Mouse (Mus musculus) cortical plate, adult 2 months (tissue): ENCODE measurements around the gene Odf3l1. TPM values are rescaled to one million over a fixed set of nuclear protein-coding genes. Genes with fewer than 3 reads are reported as not detected.

ENCODE experiments used
- H3K27ac ChIP-seq: fragments of 200-500 bp; 2 replicates; pipeline ENCODE4 v1.5.1; 2012; ENCODE audit warnings: low read length, control low read depth, inconsistent platforms; ENCODE audit not compliant: insufficient read depth
- H3K4me1 ChIP-seq: fragments of 200-500 bp; 2 replicates; pipeline ENCODE4 v1.6.1; 2011; ENCODE audit warnings: low read length; ENCODE audit not compliant: control insufficient read depth, insufficient read depth
- H3K4me3 ChIP-seq: fragments of 200-500 bp; 2 replicates; pipeline ENCODE4 v1.5.1; 2011; ENCODE audit warnings: mild to moderate bottlenecking, low read length, control low read depth; ENCODE audit not compliant: insufficient read depth
- CTCF ChIP-seq: fragments of 200-500 bp; IDR thresholded peaks from 2 replicates; pipeline ENCODE4 v1.5.1; 2011; ENCODE audit warnings: mild to moderate bottlenecking, control low read depth, low read length; ENCODE audit not compliant: insufficient read depth; ENCODE audit errors: extremely low read depth
- POLR2A ChIP-seq: fragments of 200-500 bp; IDR thresholded peaks from 2 replicates; pipeline ENCODE4 v1.6.1; 2011; ENCODE audit warnings: mild to moderate bottlenecking, low read length, control low read depth; ENCODE audit not compliant: insufficient read depth; ENCODE audit errors: extremely low read depth
- polyA plus RNA-seq: library from polyadenylated mRNA; depleted of rRNA; stranded (reverse); fragments of >200 nt; gene quantifications from 2 replicates; pipeline ENCODE4 v1.2.3, GENCODE M21; 2012

Odf3l1 gene
- polyA plus RNA-seq, 1 experiment = 0.38 TPM

- TF ChIP-seq POLR2A = no peak
- no peak for TF ChIP-seq CTCF
- no peaks in the 10 kb centered on the region for H3K4me1 ChIP-seq
- H3K4me3 ChIP-seq = no peak overlapping the region
- no peak overlapping the region for H3K27ac ChIP-seq
These were observed 7.0 kb downstream of the Odf3l1 start for GRCm38 (mm10) chr9:56857463-56857862.

GRCm38 (mm10) chr9:56851778-56852177 lies 12.7 kb downstream of the Odf3l1 start:
- Histone ChIP-seq H3K4me1 (no peaks in the 10 kb centered on the region), H3K4me3 (no peak overlapping the region), H3K27ac (no peak overlapping the region)
- TF ChIP-seq POLR2A (no peak), CTCF (no peak)

GRCm38 (mm10) chr9:56850905-56851252 lies 13.6 kb downstream of the Odf3l1 start:
- Histone ChIP-seq H3K27ac (no peak overlapping the region), H3K4me3 (no peak overlapping the region), H3K4me1 (no peaks in the 10 kb centered on the region)
- TF ChIP-seq CTCF = no peak
- no peak for TF ChIP-seq POLR2A

- TF ChIP-seq POLR2A (no peak), CTCF (no peak)
- Histone ChIP-seq H3K27ac (no peak overlapping the region), H3K4me1 (no peaks in the 10 kb centered on the region), H3K4me3 (no peak overlapping the region)
These were observed 14.2 kb downstream of the Odf3l1 start for GRCm38 (mm10) chr9:56850128-56850904.

GRCm38 (mm10) chr9:56847523-56847922 lies 17.0 kb downstream of the Odf3l1 start:
- peaks cover 2% of the 10 kb centered on the region; the same call in 1 of the 2 replicates for H3K4me1 ChIP-seq
- H3K4me3 ChIP-seq = no peak overlapping the region
- H3K27ac ChIP-seq = no peak overlapping the region
- TF ChIP-seq POLR2A (no peak), CTCF (peak; percentile 90)

- no peak for TF ChIP-seq POLR2A
- no peak overlapping the region for H3K4me3 ChIP-seq
- no peak overlapping the region for H3K27ac ChIP-seq
- H3K4me1 ChIP-seq = peaks cover 2% of the 10 kb centered on the region; the same call in 1 of the 2 replicates
These were observed 19.8 kb downstream of the Odf3l1 start for GRCm38 (mm10) chr9:56844644-56845043.

GRCm38 (mm10) chr9:56843679-56844188 lies 20.7 kb downstream of the Odf3l1 start:
- Histone ChIP-seq H3K4me1 (peaks cover 2% of the 10 kb centered on the region; the same call in 1 of the 2 replicates), H3K27ac (no peak overlapping the region), H3K4me3 (no peak overlapping the region)
- TF ChIP-seq POLR2A (no peak), CTCF (peak; percentile 88)

GRCm38 (mm10) chr9:56842303-56842719 lies 22.2 kb downstream of the Odf3l1 start:
- TF ChIP-seq POLR2A (no peak), CTCF (no peak)
- Histone ChIP-seq H3K4me3 (no peak overlapping the region), H3K27ac (no peak overlapping the region), H3K4me1 (peaks cover 2% of the 10 kb centered on the region; the same call in 1 of the 2 replicates)

- peaks cover 2% of the 10 kb centered on the region; the same call in 1 of the 2 replicates for H3K4me1 ChIP-seq
- H3K4me3 ChIP-seq = no peak overlapping the region
- H3K27ac ChIP-seq = no peak overlapping the region
- TF ChIP-seq CTCF (no peak), POLR2A (no peak)
These were observed 22.6 kb downstream of the Odf3l1 start for GRCm38 (mm10) chr9:56841864-56842263.

GRCm38 (mm10) chr9:56840721-56841120 lies 23.8 kb downstream of the Odf3l1 start:
- Histone ChIP-seq H3K27ac (no peak overlapping the region), H3K4me3 (no peak overlapping the region), H3K4me1 (peaks cover 2% of the 10 kb centered on the region; the same call in 1 of the 2 replicates)
- no peak for TF ChIP-seq POLR2A
- no peak for TF ChIP-seq CTCF
